ENCODE assay signal across 27 mouse cellular contexts in genomic region chr6:87911559-87911958, GRCm38 (mm10). TPM values are rescaled to one million over a fixed set of nuclear protein-coding genes. Genes with fewer than 3 reads are reported as not detected.
DNase-seq lines count a peak whose midpoint lies in the region; TF ChIP-seq lines count a peak whose summit lies in the region.
"Had no signal": no experiment of that assay in that cellular context is flagged by ENCODE, and none has a peak within 500 bp of the region (broad histone marks: within the 10 kb centered on the region; RNA-seq: fewer than 3 reads in every experiment).

No protein-coding gene starts in this region.

- TF ChIP-seq CTCF in left cerebral cortex, adult 2 months (IDR thresholded peaks at IDR 0.05): no peak
- no peak for TF ChIP-seq CTCF in C2C12 (IDR thresholded peaks at IDR 0.05; ENCODE audit: control insufficient read depth, insufficient read depth, insufficient read length)

- peaks cover 18% of the 10 kb centered on the region for H3K79me2 ChIP-seq in C2C12 (ENCODE audit: control insufficient read depth, insufficient read depth)

- no peak overlapping the region for H3ac ChIP-seq in C2C12 (ENCODE audit: control insufficient read depth, insufficient read length, low read depth)

- no peak overlapping the region for H3K4me3 ChIP-seq in left cerebral cortex, adult 2 months
- H3K4me3 ChIP-seq in C2C12 (ENCODE audit: insufficient read depth, poor library complexity, severe bottlenecking) (no peak overlapping the region), ES-E14 (ENCODE audit: insufficient read depth in 1 of 2, low read depth in 1 of 2, low read length in 2 of 2, poor library complexity in 1 of 2, severe bottlenecking in 1 of 2) (no peak overlapping the region)
- no peak overlapping the region for H3K4me3 ChIP-seq in limb, embryonic 10.5 days
- H3K4me3 ChIP-seq: embryonic facial prominence, embryonic 12.5 days; heart, embryonic 12.5 days; hindbrain, embryonic 15.5 days; kidney, embryonic 15.5 days; limb, embryonic 13.5 days; liver, embryonic 12.5 days; midbrain, embryonic 13.5 days; neural tube, embryonic 13.5 days had no signal

- DNase-seq in left cerebral cortex, adult 2 months (ENCODE audit: extremely low spot score in 1 of 2, low spot score in 2 of 2): no peak
- no peak for DNase-seq in left cerebral cortex, adult 8-10 months (ENCODE audit: low spot score in 2 of 2)
- DNase-seq in ES-E14 (ENCODE audit: low read depth, low spot score): no peak
- DNase-seq in limb, embryonic 10.5 days (ENCODE audit: low spot score): no peak
- no peak for DNase-seq in urinary bladder, adult 18-20 months (ENCODE audit: low spot score in 2 of 2)
- no peak for DNase-seq in thymus, postnatal 0 days (ENCODE audit: low spot score)
- DNase-seq: adrenal gland, postnatal 14 days; cerebellum, adult 11-12 months; cerebellum, adult 9-11 months; embryo, embryonic 11 days; gastrocnemius, postnatal 14 days; heart, adult 11 months; heart, postnatal 4 days; kidney, adult 11 months; kidney, postnatal 4 days; liver, postnatal 0 days; thymus, postnatal 25 days had no signal

- H3K36me3 ChIP-seq in C2C12 (ENCODE audit: control insufficient read depth, insufficient read depth) (peaks cover 70% of the 10 kb centered on the region), ES-E14 (ENCODE audit: control insufficient read depth, insufficient read depth, low read length, poor library complexity, severe bottlenecking) (peaks cover 47% of the 10 kb centered on the region)
- peaks cover 78% of the 10 kb centered on the region for H3K36me3 ChIP-seq in limb, embryonic 10.5 days

- H3K4me1 ChIP-seq in ES-E14 (ENCODE audit: control insufficient read depth in 2 of 2, insufficient read depth in 2 of 2, low read length in 2 of 2, poor library complexity in 1 of 2): peaks cover 8 to 32% of the 10 kb centered on the region in 2 experiments; a peak in 3 of 4 replicates
- peaks cover 18% of the 10 kb centered on the region for H3K4me1 ChIP-seq in limb, embryonic 10.5 days

- WGBS in limb, embryonic 10.5 days: 90% methylated on average over 6 of the region's 6 CpGs

- peak overlapping the region; percentile 19; the same call in 1 of the 2 replicates for H3K27ac ChIP-seq in left cerebral cortex, adult 2 months
- H3K27ac ChIP-seq in ES-E14 (ENCODE audit: insufficient read depth, low read depth, low read length, poor library complexity, severe bottlenecking): peak overlapping the region; percentile 95
- H3K27ac ChIP-seq in limb, embryonic 10.5 days: no peak overlapping the region
- H3K27ac ChIP-seq: embryonic facial prominence, embryonic 12.5 days; hindbrain, embryonic 15.5 days; kidney, embryonic 15.5 days; limb, embryonic 13.5 days; liver, embryonic 12.5 days; macrophage; midbrain, embryonic 13.5 days; neural tube, embryonic 13.5 days had no signal

- no peaks in the 10 kb centered on the region for H3K27me3 ChIP-seq in C2C12 (ENCODE audit: control insufficient read depth, insufficient read depth, insufficient read length)
- H3K27me3 ChIP-seq in limb, embryonic 10.5 days (ENCODE audit: low read depth, poor library complexity, severe bottlenecking): no peaks in the 10 kb centered on the region
- H3K27me3 ChIP-seq: embryonic facial prominence, embryonic 12.5 days; heart, embryonic 12.5 days; hindbrain, embryonic 15.5 days; kidney, embryonic 15.5 days; limb, embryonic 13.5 days; liver, embryonic 12.5 days; midbrain, embryonic 13.5 days; neural tube, embryonic 13.5 days had no signal

- no peaks in the 10 kb centered on the region for H3K9me3 ChIP-seq in ES-E14 (ENCODE audit: control insufficient read depth, insufficient read depth, low read depth, low read length)
- no peaks in the 10 kb centered on the region for H3K9me3 ChIP-seq in limb, embryonic 10.5 days (replicated peaks)
- H3K9me3 ChIP-seq: embryonic facial prominence, embryonic 12.5 days; heart, embryonic 12.5 days; hindbrain, embryonic 15.5 days; kidney, embryonic 15.5 days; limb, embryonic 13.5 days; liver, embryonic 12.5 days; midbrain, embryonic 13.5 days; neural tube, embryonic 13.5 days had no signal

- intact Hi-C loops in left cerebral cortex, adult 2 months (cut with DNase I): loop anchor here (5.0 kb wide), 2 partner anchors 71 to 171 kb away; partner anchors contain the start of genes H1fx and Rpn1

- peak overlapping the region; percentile 56 for H3K9ac ChIP-seq in ES-E14 (ENCODE audit: insufficient read depth, low read depth, low read length, poor library complexity, severe bottlenecking)
- H3K9ac ChIP-seq: embryonic facial prominence, embryonic 12.5 days; heart, embryonic 12.5 days; hindbrain, embryonic 15.5 days; kidney, embryonic 15.5 days; limb, embryonic 13.5 days; liver, embryonic 12.5 days; liver, postnatal 0 days; midbrain, embryonic 13.5 days; neural tube, embryonic 13.5 days had no signal

- in situ Hi-C loops in ES-E14 (cut with MboI; ENCODE audit: low sequenced_read_pairs in 2 of 2, unreplicated experiment in 2 of 2): loop anchor here in 1 of 2 experiments (25.0 kb wide), 1 partner anchor 976 kb away; the partner anchor contains the start of genes Mcm2 and Podxl2

- H3K79me3 ChIP-seq in C2C12 (ENCODE audit: low read depth): peaks cover 3% of the 10 kb centered on the region

TF ChIP-seq in C2C12, 6 proteins besides CTCF, POLR2A, EP300 and RAD21:
- TF ChIP-seq CEBPB (IDR thresholded peaks at IDR 0.05; ENCODE audit: low read depth): peak; percentile 14
- TF ChIP-seq FOSL1 (IDR thresholded peaks at IDR 0.05; ENCODE audit: insufficient read depth, low read length, poor library complexity, severe bottlenecking): no peak
- no peak for TF ChIP-seq MYOD1 (IDR thresholded peaks at IDR 0.05; ENCODE audit: control insufficient read depth, insufficient read length, low read depth)
- no peak for TF ChIP-seq USF1 (IDR thresholded peaks at IDR 0.05; ENCODE audit: low read depth)

TF ChIP-seq in ES-E14, 5 proteins besides CTCF, POLR2A, EP300 and RAD21:
- TF ChIP-seq MAFK (IDR thresholded peaks at IDR 0.05; ENCODE audit: insufficient read depth, low read depth, low read length) (no peak), ZC3H11A (IDR thresholded peaks at IDR 0.05; ENCODE audit: borderline replicate concordance, low read depth, low read length) (no peak), CHD2 (IDR thresholded peaks at IDR 0.05; ENCODE audit: low read depth, low read length) (no peak), ZNF384 (IDR thresholded peaks at IDR 0.05; ENCODE audit: low read depth, low read length) (no peak), HCFC1 (IDR thresholded peaks at IDR 0.05; ENCODE audit: borderline replicate concordance, insufficient read depth, low read length) (no peak)

RNA-seq across cellular contexts. Expression of gene Hmces, which starts 2.2 kb away (rescaled TPM):
- total RNA-seq in left cerebral cortex, adult 2 months (2021): 10 to 100 TPM; 27.5 to 28.6 TPM
- 10 to 100 TPM; 24.7 to 27.7 (median 25.0) TPM for total RNA-seq in left cerebral cortex, adult 8-10 months (2022)
- 43.5 TPM for polyA plus RNA-seq in C2C12 (2012; fragmentation: generic; extraction: Trizol)
- 61.2 and 125 TPM in 2 replicates for total RNA-seq in ES-E14 (2012; rRNA removed)
- polyA plus RNA-seq in limb, embryonic 10.5 days (2016; fragmentation: Nextera tagmentation; extraction: Ambion mirVana): 72.7 and 81.9 TPM in 2 replicates
- polyA plus RNA-seq in thymus, postnatal 0 days (2015; fragmentation: Nextera tagmentation; extraction: Ambion mirVana): 49.3 and 50.0 TPM in 2 replicates

RNA-seq across cellular contexts. Expression of gene Copg1, which starts 23.9 kb away (rescaled TPM):
- 100 to 1,000 TPM; 232 TPM for total RNA-seq in left cerebral cortex, adult 2 months (2021)
- 100 to 1,000 TPM; 245 to 257 (median 245) TPM for total RNA-seq in left cerebral cortex, adult 8-10 months (2022)
- 115 TPM for polyA plus RNA-seq in C2C12 (2012; fragmentation: generic; extraction: Trizol)
- 103 and 107 TPM in 2 replicates for total RNA-seq in ES-E14 (2012; rRNA removed)
- 153 and 174 TPM in 2 replicates for polyA plus RNA-seq in limb, embryonic 10.5 days (2016; fragmentation: Nextera tagmentation; extraction: Ambion mirVana)
- polyA plus RNA-seq in thymus, postnatal 0 days (2015; fragmentation: Nextera tagmentation; extraction: Ambion mirVana): 75.0 and 75.5 TPM in 2 replicates
